Mouse (Mus musculus): ENCODE measurements around the gene Mbl1.

DNA sequence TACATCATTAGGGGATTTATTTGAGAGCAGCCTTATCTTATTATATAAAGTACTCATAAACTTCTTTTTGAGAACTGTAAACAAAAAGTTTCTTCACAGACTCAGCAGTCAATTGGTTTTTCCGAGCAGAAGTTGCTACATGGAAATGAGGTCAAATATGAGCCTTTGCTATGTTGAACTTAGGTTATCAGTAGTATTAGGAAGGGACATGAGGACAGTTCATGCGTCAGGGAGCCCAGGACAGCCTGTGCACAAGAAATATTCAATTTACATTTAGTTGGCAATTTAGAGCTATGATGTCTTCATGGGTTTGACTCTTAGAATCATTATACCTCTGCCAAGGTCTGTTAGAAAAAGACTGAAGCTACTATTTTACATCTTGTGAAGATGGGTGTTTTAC, 49.0 kb upstream of the Mbl1 start:
- no peak for TF ChIP-seq CTCF (conservative IDR thresholded peaks at IDR 0.05; ENCODE audit: low read length)
- TF ChIP-seq NANOG (IDR thresholded peaks at IDR 0.05; ENCODE audit: borderline replicate concordance, low read length), result no peak
- TF ChIP-seq POU5F1 (IDR thresholded peaks at IDR 0.05; ENCODE audit: borderline replicate concordance, low read length), result no peak
